Mouse (Mus musculus) thymus, adult 2 months (tissue): ENCODE results near the gene Ephb1. TPM values are rescaled to one million over a fixed set of nuclear protein-coding genes. Genes with fewer than 3 reads are reported as not detected.

Experiments used
- DNase-seq: peaks from one replicate; pipeline ENCODE4 v3.0.0; 2021
- H3K27ac ChIP-seq: fragments of 200-500 bp; 2 replicates; pipeline ENCODE4 v1.5.1; 2012; ENCODE audit warnings: low read length, control low read depth; ENCODE audit not compliant: control insufficient read depth, insufficient read depth
- H3K27me3 ChIP-seq: fragments of 200-500 bp; 2 replicates; pipeline ENCODE4 v1.6.1; 2012; ENCODE audit warnings: mild to moderate bottlenecking, low read length, moderate library complexity, mixed read lengths; ENCODE audit not compliant: control insufficient read depth, insufficient read depth
- H3K36me3 ChIP-seq: fragments of 200-500 bp; 2 replicates; pipeline ENCODE4 v1.6.1; 2012; ENCODE audit warnings: mild to moderate bottlenecking, low read length, moderate library complexity; ENCODE audit not compliant: control insufficient read depth, insufficient read depth
- H3K4me1 ChIP-seq: fragments of 200-500 bp; replicated peaks from 2 replicates; pipeline ENCODE4 v1.6.1; 2012; ENCODE audit warnings: low read length; ENCODE audit not compliant: control insufficient read depth, insufficient read depth
- H3K4me3 ChIP-seq: fragments of 200-500 bp; 2 replicates; pipeline ENCODE4 v1.5.1; 2012; ENCODE audit warnings: mild to moderate bottlenecking, low read length, control low read depth, moderate library complexity; ENCODE audit not compliant: control insufficient read depth, insufficient read depth
- CTCF ChIP-seq: fragments of 200-500 bp; IDR thresholded peaks from 2 replicates; pipeline ENCODE4 v1.5.1; 2012; ENCODE audit warnings: mild to moderate bottlenecking, control low read depth, low read length, moderate library complexity, borderline replicate concordance; ENCODE audit not compliant: control insufficient read depth, poor library complexity, insufficient read depth; ENCODE audit errors: extremely low read depth
- POLR2A ChIP-seq: fragments of 200-500 bp; IDR thresholded peaks from 2 replicates; pipeline ENCODE4 v1.6.1; 2012; ENCODE audit warnings: mild to moderate bottlenecking, low read length, control low read depth, moderate library complexity; ENCODE audit not compliant: control insufficient read depth, poor library complexity, insufficient read depth; ENCODE audit errors: extremely low read depth
- WGBS: fragments of 180-500 bp; shearing (Covaris S2); methylation state at CpG from one replicate; pipeline ENCODE4 v1.1.7; 2018; 5-methylcytosine and 5-hydroxymethylcytosine counted together
- polyA plus RNA-seq: library from polyadenylated mRNA; depleted of rRNA; stranded (reverse); fragments of >200 nt; gene quantifications from 2 replicates; pipeline ENCODE4 v1.2.3, GENCODE M21; 2012; rRNA removed

Ephb1 gene
- 0.15 and 0.43 TPM in 2 replicates for polyA plus RNA-seq

- Histone ChIP-seq H3K36me3 (no peaks in the 10 kb centered on the region), H3K27ac (no peak within 1 kb of the TSS), H3K4me3 (no peak within 1 kb of the TSS), H3K4me1 (no peaks in the 10 kb centered on the region), H3K27me3 (no peaks in the 10 kb centered on the region)
- TF ChIP-seq POLR2A (no peak), CTCF (peak; percentile 74; the same call in 1 of the 2 replicates)
- WGBS = 2% methylated on average over 21 of the region's 22 CpGs
- peak; percentile 46 for DNase-seq
These were observed at the start of gene Ephb1 for GRCm38 (mm10) chr9:102354561-102354973. TSS of gene Ephb1 (minus strand) at chr9:102354693.

GRCm38 (mm10) chr9:102403086-102404021 is 48.9 kb upstream of the Ephb1 start:
- 30% methylated on average over 18 of the region's 18 CpGs for WGBS

DNA sequence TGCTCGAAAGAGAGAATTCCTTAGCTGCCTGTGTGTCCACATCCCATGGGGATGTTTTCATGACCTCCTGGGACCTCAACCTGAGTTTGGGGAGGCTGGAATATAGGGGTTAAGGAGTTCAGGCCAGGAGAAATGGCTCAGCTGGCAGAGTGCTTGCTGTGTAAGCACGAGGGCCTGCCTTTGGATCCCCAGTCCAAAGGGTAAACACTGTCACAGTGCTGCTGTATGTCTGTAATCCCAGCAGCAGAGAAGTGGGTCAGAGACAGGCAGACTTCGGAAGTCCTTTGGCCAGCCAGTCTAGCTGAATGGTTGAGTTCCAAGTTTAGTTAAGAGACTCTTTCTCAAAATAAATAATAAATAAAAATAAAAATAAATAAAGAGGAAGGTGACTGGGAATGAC is 48.2 kb upstream of the Ephb1 start:
- WGBS = 80% methylated on average over 3 of the region's 3 CpGs

More at GRCm38 (mm10) chr9:102403086-102404021, 48.9 kb upstream of the Ephb1 start:
- Histone ChIP-seq H3K27me3 (no peaks in the 10 kb centered on the region), H3K4me1 (no peaks in the 10 kb centered on the region; the same call in 1 of the 2 replicates), H3K4me3 (no peak overlapping the region), H3K36me3 (no peaks in the 10 kb centered on the region), H3K27ac (no peak overlapping the region)
- DNase-seq = peak; percentile 12
- no peak for TF ChIP-seq POLR2A
- TF ChIP-seq CTCF = 0 out of 2 replicates have a peak, but pooled peaks have one; percentile 29

GRCm38 (mm10) chr9:102388266-102388665 is 33.8 kb upstream of the Ephb1 start:
- DNase-seq = no peak
- H3K36me3 ChIP-seq = no peaks in the 10 kb centered on the region
- H3K27ac ChIP-seq = no peak overlapping the region
- WGBS = 88% methylated on average over 8 of the region's 8 CpGs
- H3K4me3 ChIP-seq = no peak overlapping the region
- H3K27me3 ChIP-seq = no peaks in the 10 kb centered on the region
- TF ChIP-seq POLR2A (no peak), CTCF (no peak)
- no peaks in the 10 kb centered on the region for H3K4me1 ChIP-seq

More for the DNA sequence above, 48.2 kb upstream of the Ephb1 start:
- no peak for DNase-seq
- Histone ChIP-seq H3K4me1 (no peaks in the 10 kb centered on the region; the same call in 1 of the 2 replicates), H3K27ac (no peak overlapping the region), H3K36me3 (no peaks in the 10 kb centered on the region), H3K4me3 (no peak overlapping the region), H3K27me3 (no peaks in the 10 kb centered on the region)
- no peak for TF ChIP-seq POLR2A
- TF ChIP-seq CTCF = no peak

DNA sequence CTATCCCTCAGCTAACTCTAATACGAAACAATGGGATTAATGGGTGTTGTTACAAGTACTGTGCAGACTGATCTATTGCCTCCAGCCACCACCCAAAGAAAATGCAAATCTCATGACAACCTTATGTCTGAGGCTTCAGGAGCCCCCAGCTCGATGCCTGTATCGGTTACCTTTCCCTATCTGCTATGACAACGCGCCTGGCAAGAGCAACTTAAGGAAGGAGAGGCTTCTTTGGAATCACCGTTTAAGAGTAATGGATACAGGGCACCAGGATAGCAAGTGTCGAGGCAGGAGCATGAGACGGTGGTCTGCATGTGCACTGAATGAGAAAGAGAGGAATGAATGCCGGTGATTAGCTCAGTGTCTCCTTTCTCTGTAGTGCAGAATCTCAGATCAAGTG is 32.3 kb upstream of the Ephb1 start:
- 95% methylated on average over 9 of the region's 9 CpGs for WGBS
- H3K4me3 ChIP-seq = no peak overlapping the region
- H3K4me1 ChIP-seq = no peaks in the 10 kb centered on the region
- no peak for DNase-seq
- no peak overlapping the region for H3K27ac ChIP-seq
- H3K36me3 ChIP-seq = no peaks in the 10 kb centered on the region
- TF ChIP-seq CTCF (no peak), POLR2A (no peak)
- H3K27me3 ChIP-seq = no peaks in the 10 kb centered on the region

DNA sequence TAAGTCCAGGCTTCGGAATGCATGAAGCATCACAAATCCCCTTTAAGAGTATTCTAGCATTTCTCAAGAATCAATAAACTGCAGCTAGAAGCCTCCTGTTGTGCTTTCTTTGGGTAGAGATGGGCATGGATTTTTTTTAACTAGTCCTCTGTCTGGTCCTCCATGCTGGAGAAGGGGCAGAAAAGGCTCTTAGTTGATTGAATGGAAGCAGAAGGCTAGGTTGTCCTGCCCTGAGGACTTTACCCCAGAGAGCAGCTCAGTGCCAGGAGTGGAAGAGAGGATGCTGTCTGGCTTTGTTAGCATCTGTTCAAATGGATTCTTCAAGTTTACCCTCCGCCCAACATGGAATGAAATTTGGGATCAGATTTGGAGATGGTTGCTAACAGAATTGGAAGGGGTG is 25.7 kb upstream of the Ephb1 start:
- H3K36me3 ChIP-seq = no peaks in the 10 kb centered on the region
- DNase-seq = no peak
- H3K4me1 ChIP-seq = no peaks in the 10 kb centered on the region
- H3K27me3 ChIP-seq = no peaks in the 10 kb centered on the region
- no peak overlapping the region for H3K27ac ChIP-seq
- no peak overlapping the region for H3K4me3 ChIP-seq
- WGBS = 97% methylated on average over 2 of the region's 2 CpGs
- no peak for TF ChIP-seq CTCF
- TF ChIP-seq POLR2A = no peak
